Mouse (Mus musculus) kidney, adult 2 months (tissue): ENCODE results near the gene Gm38119. TPM values are rescaled to one million over a fixed set of nuclear protein-coding genes. Genes with fewer than 3 reads are reported as not detected.

Experiments used
- DNase-seq: peaks from one replicate; pipeline ENCODE4 v3.0.0; 2021
- H3K27ac ChIP-seq: fragments of 200-500 bp; 2 replicates; pipeline ENCODE4 v1.5.1; 2012; ENCODE audit warnings: low read depth, low read length, control low read depth, inconsistent platforms; ENCODE audit not compliant: insufficient read depth
- H3K27me3 ChIP-seq: fragments of 200-500 bp; replicated peaks from 2 replicates; pipeline ENCODE4 v1.6.1; 2012; ENCODE audit warnings: mild to moderate bottlenecking, moderate library complexity, low read length, inconsistent platforms; ENCODE audit not compliant: control insufficient read depth, insufficient read depth
- H3K36me3 ChIP-seq: fragments of 200-500 bp; 2 replicates; pipeline ENCODE4 v1.6.1; 2012; ENCODE audit warnings: mild to moderate bottlenecking, moderate library complexity, low read length, inconsistent platforms; ENCODE audit not compliant: control insufficient read depth, insufficient read depth
- H3K4me1 ChIP-seq: fragments of 200-500 bp; 2 replicates; pipeline ENCODE4 v1.6.1; 2011; ENCODE audit warnings: low read length; ENCODE audit not compliant: control insufficient read depth, insufficient read depth
- H3K4me3 ChIP-seq: fragments of 200-500 bp; 2 replicates; pipeline ENCODE4 v1.5.1; 2011; ENCODE audit warnings: mild to moderate bottlenecking, low read depth, low read length, control low read depth; ENCODE audit not compliant: insufficient read depth
- CTCF ChIP-seq: fragments of 200-500 bp; conservative IDR thresholded peaks from 2 replicates; pipeline ENCODE4 v1.5.1; 2011; ENCODE audit warnings: low read depth, mild to moderate bottlenecking, control low read depth, low read length, moderate library complexity, mixed read lengths; ENCODE audit not compliant: insufficient read depth, insufficient read length
- POLR2A ChIP-seq: fragments of 200-500 bp; IDR thresholded peaks from one replicate; pipeline ENCODE4 v1.6.1; 2011; ENCODE audit warnings: low read depth, low read length, control low read depth
- WGBS: fragments of 180-500 bp; shearing (Covaris S2); methylation state at CpG from one replicate; pipeline ENCODE4 v1.1.7; 2018; 5-methylcytosine and 5-hydroxymethylcytosine counted together
- polyA plus RNA-seq: library from polyadenylated mRNA; depleted of rRNA; stranded (reverse); fragments of >200 nt; gene quantifications from 2 replicates; pipeline ENCODE4 v1.2.3, GENCODE M21; 2012; rRNA removed

Gene Gm38119
- not detected in 2 replicates for polyA plus RNA-seq

DNA sequence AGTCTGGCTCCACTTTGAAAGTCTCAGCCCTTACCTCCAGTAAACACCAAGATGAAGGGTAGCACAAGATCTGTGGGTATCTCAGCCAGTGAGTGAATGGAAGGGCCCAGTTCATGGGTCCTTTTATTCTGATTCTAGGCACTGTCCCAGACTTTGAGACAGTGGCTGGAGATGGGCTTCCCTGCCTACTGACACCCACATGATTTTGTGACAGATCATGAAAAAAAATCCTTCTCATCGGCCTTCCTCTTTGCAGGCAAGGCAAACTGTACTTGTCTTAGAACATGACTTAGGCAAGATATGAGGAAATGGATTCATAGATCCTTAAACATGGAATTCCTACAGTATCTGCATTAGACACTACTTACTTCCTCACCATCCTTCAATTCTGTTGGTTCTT is at the start of gene Gm38119:
Gm38119 (minus strand) TSS at position 101 of the 400 bp plus-strand sequence.
- Histone ChIP-seq H3K4me1 (no peaks in the 10 kb centered on the region), H3K27me3 (no peaks in the 10 kb centered on the region), H3K4me3 (no peak within 1 kb of the TSS), H3K27ac (no peak within 1 kb of the TSS), H3K36me3 (no peaks in the 10 kb centered on the region)
- WGBS, result 60% methylated on average over 1 of the region's 1 CpGs
- DNase-seq, result no peak
- TF ChIP-seq CTCF (no peak), POLR2A (no peak)

DNA sequence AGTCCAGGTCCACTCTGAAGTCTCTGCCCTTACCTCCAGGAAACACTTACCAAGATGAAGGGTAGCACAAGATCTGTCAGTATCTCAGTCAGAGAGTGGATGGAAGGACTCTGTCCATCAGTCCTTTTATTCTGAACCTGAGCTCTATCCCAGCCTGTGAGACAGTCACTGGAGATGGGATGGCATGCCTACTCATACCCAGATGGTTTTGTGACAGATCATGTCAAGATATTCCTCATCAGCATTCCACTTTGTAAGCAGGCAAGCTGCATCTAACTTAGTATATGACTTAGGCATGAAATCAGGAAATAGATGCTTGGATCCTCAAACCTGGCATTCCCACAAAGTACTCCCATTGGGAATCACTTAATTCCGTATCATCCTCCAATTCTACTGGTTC is 39.9 kb upstream of the Gm38119 start, which contains the start of gene Lce1i:
Lce1i (minus strand) TSS at position 101 of the 400 bp plus-strand sequence.
- TF ChIP-seq POLR2A (no peak), CTCF (no peak)
- DNase-seq, result no peak

DNA sequence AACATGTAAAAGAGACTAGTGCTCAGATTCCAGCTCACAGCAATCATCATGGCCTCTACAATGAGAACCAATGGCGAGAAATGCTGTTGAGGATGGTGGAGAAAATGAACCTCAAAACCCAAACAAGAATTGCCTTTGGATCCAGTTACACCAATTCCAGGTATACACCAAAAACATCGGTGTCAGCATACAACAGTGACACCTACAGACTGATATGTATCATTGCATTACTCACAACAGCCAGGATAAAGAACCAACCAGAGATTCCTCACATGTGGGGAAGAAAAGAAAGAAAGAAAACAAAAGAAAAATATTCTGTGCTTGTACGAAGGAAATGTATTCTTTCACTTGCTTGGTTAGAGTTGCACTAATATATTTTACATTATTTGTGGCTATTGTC is 32.7 kb upstream of the Gm38119 start:
- no peak for TF ChIP-seq CTCF
- TF ChIP-seq POLR2A, result no peak
- WGBS, result 22% methylated on average over 3 of the region's 3 CpGs
- no peak overlapping the region for H3K27ac ChIP-seq
- H3K4me3 ChIP-seq, result no peak overlapping the region
- no peaks in the 10 kb centered on the region for H3K36me3 ChIP-seq
- H3K4me1 ChIP-seq, result no peaks in the 10 kb centered on the region
- DNase-seq, result peak; percentile 11
- no peaks in the 10 kb centered on the region for H3K27me3 ChIP-seq

More for the DNA sequence above, 39.9 kb upstream of the Gm38119 start, which contains the start of gene Lce1i:
- Histone ChIP-seq H3K27me3 (no peaks in the 10 kb centered on the region), H3K36me3 (no peaks in the 10 kb centered on the region), H3K4me3 (no peak within 1 kb of the TSS), H3K4me1 (no peaks in the 10 kb centered on the region), H3K27ac (no peak within 1 kb of the TSS)
- WGBS, result 80% methylated on average over 1 of the region's 1 CpGs

DNA sequence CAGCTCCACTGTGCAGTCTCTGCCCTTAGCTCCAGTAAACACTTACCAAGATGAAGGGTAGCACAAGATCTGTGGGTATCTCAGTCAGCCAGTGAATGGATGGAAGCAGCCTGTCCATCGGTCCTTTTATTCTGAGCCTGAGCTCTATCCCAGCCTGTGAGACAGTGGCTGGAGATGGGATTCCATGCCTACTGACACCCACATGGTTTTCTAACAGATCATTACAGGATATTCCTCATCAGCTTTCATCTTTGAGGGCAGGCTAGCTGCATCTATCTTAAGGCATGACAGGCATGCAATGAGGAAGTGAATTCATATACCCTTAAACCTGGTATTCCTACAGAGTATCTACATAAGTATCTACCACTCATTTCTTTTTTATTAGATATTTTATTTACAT is 26.1 kb upstream of the Gm38119 start, which contains the start of gene Lce1h:
Lce1h (minus strand) TSS at position 101 of the 400 bp plus-strand sequence.
- Histone ChIP-seq H3K36me3 (no peaks in the 10 kb centered on the region), H3K4me1 (no peaks in the 10 kb centered on the region), H3K27me3 (no peaks in the 10 kb centered on the region), H3K27ac (no peak within 1 kb of the TSS), H3K4me3 (no peak within 1 kb of the TSS)
- 97% methylated on average over 1 of the region's 1 CpGs for WGBS
- TF ChIP-seq CTCF (no peak), POLR2A (no peak)
- no peak for DNase-seq

DNA sequence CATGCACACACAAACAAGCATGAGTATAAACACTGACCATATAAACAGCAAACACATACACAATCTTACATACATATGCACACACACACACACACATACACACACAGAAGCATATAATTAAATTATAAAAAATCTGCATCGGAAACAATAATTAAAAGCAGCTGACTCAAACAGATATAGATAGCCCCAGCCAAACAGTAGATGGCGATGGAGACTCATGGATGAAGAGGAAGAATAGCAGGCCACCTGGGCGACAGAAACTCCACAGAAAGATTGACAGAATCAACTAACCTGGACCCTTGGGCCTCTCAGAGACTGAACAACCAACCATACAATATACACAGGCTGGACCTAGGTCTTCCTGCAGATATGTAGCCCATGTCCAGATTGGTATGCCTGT is 14.3 kb upstream of the Gm38119 start:
- no peaks in the 10 kb centered on the region for H3K27me3 ChIP-seq
- no peak overlapping the region for H3K4me3 ChIP-seq
- H3K27ac ChIP-seq, result no peak overlapping the region
- no peaks in the 10 kb centered on the region for H3K36me3 ChIP-seq
- no peaks in the 10 kb centered on the region for H3K4me1 ChIP-seq
- 34% methylated on average over 3 of the region's 3 CpGs for WGBS
- no peak for DNase-seq
- TF ChIP-seq POLR2A (no peak), CTCF (no peak)

DNA sequence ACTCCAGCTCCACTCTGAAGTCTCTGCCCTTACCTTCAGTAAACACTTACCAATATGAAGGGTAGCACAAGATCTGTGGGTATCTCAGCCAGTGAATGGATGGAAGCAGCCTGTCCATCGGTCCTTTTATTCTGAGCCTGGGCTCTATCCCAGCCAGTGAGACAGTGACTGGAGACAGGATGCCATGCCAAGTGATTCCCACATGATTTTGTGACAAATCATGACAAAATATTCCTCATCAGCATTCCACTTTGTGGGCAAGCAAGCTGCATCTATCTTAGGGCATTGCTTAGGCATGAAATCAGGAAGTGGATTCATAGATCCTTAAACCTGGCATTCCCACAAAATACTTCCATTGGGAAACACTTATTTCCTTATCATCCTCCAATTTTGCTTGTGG is 13.3 kb upstream of the Gm38119 start, which contains the start of gene Lce1g:
Lce1g (minus strand) TSS at position 101 of the 400 bp plus-strand sequence.
- H3K4me3 ChIP-seq, result no peak within 1 kb of the TSS
- H3K27me3 ChIP-seq, result no peaks in the 10 kb centered on the region
- H3K27ac ChIP-seq, result no peak within 1 kb of the TSS
- DNase-seq, result no peak
- no peaks in the 10 kb centered on the region for H3K4me1 ChIP-seq
- 89% methylated on average over 1 of the region's 1 CpGs for WGBS
- no peaks in the 10 kb centered on the region for H3K36me3 ChIP-seq
- TF ChIP-seq POLR2A (no peak), CTCF (no peak)

DNA sequence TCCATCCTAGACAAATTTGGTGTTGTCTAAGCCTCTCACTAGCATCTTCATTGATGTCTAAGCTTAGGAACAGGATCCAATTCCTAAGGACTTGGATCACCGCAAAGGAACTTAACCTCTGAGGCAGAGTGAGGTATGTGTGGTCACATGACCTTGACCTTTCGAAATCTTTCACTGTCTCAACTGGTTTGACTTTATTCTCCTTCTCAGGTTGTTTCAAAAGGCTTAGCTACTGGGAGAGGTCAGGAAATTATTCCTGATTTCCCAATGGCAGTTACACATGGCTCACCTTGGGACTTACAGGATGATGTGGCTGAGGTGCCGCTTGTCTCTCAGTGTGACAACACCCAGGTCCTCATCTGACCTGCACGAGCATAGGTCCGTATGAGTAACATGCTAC is 16.3 kb downstream of the Gm38119 start:
- no peaks in the 10 kb centered on the region for H3K4me1 ChIP-seq
- H3K27ac ChIP-seq, result no peak overlapping the region
- TF ChIP-seq CTCF (no peak), POLR2A (no peak)
- no peaks in the 10 kb centered on the region for H3K36me3 ChIP-seq
- DNase-seq, result no peak
- 70% methylated on average over 5 of the region's 5 CpGs for WGBS
- H3K4me3 ChIP-seq, result no peak overlapping the region
- H3K27me3 ChIP-seq, result no peaks in the 10 kb centered on the region
